Mouse (Mus musculus) liver, embryonic 16.5 days (tissue): ENCODE results near the gene Psmd1. TPM values are rescaled to one million over a fixed set of nuclear protein-coding genes. Genes with fewer than 3 reads are reported as not detected.

Source experiments
- ATAC-seq: fragments of 200-750 bp; cut with Nextera tagmentation; 2 replicates; pipeline ENCODE4 v1.8.0; 2017; ENCODE audit warnings: low read depth, mild to moderate bottlenecking, moderate number of reproducible peaks, moderate library complexity
- H3K27ac ChIP-seq: fragments of 300-500 bp; sonication (generic); 2 replicates; pipeline ENCODE4 v1.5.1; 2014; ENCODE audit warnings: mild to moderate bottlenecking, low read length
- H3K27me3 ChIP-seq: fragments of 300-500 bp; sonication (generic); 2 replicates; pipeline ENCODE4 v1.6.1; 2014; ENCODE audit warnings: low read depth, low read length, mixed read lengths; ENCODE audit not compliant: control insufficient read depth, insufficient read depth
- H3K36me3 ChIP-seq: fragments of 300-500 bp; sonication (generic); 2 replicates; pipeline ENCODE4 v1.6.1; 2014; ENCODE audit warnings: mild to moderate bottlenecking; ENCODE audit not compliant: control insufficient read depth, insufficient read depth
- H3K4me1 ChIP-seq: fragments of 300-500 bp; sonication (generic); 2 replicates; pipeline ENCODE4 v1.6.1; 2014; ENCODE audit warnings: low read depth, low read length, mixed read lengths; ENCODE audit not compliant: control insufficient read depth
- H3K4me2 ChIP-seq: fragments of 300-500 bp; sonication (generic); 2 replicates; pipeline ENCODE4 v1.6.1; 2014; ENCODE audit warnings: low read depth, low read length, mixed read lengths
- H3K4me3 ChIP-seq: fragments of 300-500 bp; sonication (generic); 2 replicates; pipeline ENCODE4 v1.5.1; 2014; ENCODE audit warnings: low read depth, mild to moderate bottlenecking, low read length
- H3K9ac ChIP-seq: fragments of 300-500 bp; sonication (generic); 2 replicates; pipeline ENCODE4 v1.6.1; 2014; ENCODE audit warnings: low read depth, low read length
- H3K9me3 ChIP-seq: fragments of 300-500 bp; sonication (generic); replicated peaks from 2 replicates; pipeline ENCODE4 v1.6.1; 2016; ENCODE audit warnings: low read length; ENCODE audit not compliant: control insufficient read depth
- WGBS: fragments of 180-500 bp; shearing (Covaris S2); extraction: QIAGEN DNeasy Blood & Tissue Kit; methylation state at CpG from one replicate; pipeline ENCODE4 v1.1.7; 2014; ENCODE audit not compliant: insufficient replicate concordance; 5-methylcytosine and 5-hydroxymethylcytosine counted together
- polyA plus RNA-seq: library from polyadenylated mRNA; unstranded; fragments of >200 nt; fragmentation: Nextera tagmentation; extraction: Ambion mirVana; gene quantifications from 2 replicates; pipeline ENCODE4 v1.2.1, GENCODE M21; 2015

The Psmd1 gene
- polyA plus RNA-seq, 1 experiment from 2014 or later, result 82.2 TPM

DNA sequence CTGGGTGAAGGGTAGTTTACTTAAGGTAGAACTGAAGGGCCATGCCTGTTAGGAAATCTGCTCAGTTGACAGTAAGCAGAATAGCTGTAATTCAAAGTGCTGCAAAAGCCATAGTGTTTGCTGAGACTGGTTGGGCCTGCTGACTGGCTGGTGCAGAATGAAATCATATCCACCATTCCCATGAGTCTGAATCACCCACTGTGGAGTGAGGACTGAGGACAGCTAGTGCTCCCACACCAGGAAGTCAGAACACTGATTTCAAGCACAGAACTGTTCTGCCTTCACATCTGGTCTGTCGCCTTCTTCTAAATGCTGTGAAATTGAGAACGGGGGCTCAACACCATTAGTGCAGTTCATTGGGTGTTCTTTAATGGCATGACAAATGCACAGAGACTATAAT is 61.8 kb downstream of the Psmd1 start:
- no peak overlapping the region for H3K27ac ChIP-seq
- 97% methylated on average over 2 of the region's 2 CpGs for WGBS

DNA sequence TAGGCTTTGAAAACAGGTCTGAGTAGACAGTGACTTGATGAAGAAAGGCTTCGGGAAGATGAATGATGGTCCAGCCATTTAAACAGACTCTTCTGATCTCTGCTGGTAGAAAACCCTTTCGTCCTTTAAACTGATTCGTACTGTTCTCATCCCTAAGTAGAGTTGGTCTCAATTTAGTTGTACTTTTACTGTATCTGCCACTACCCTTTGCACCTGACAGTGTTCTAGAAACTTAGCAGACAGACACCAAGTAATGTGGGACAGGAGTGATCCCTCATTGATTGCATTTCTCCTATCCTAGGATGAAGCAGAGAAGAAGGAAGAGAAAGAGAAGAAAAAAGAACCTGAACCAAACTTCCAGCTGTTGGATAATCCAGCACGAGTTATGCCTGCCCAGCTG is 69.2 kb downstream of the Psmd1 start, which contains the start of gene Gm21972:
Gm21972 (plus strand) TSS at position 301 of the 400 bp plus-strand sequence.
- Histone ChIP-seq H3K9ac (no peak within 1 kb of the TSS), H3K27ac (no peak within 1 kb of the TSS), H3K4me2 (no peak within 1 kb of the TSS), H3K4me3 (no peak within 1 kb of the TSS), H3K27me3 (no peaks in the 10 kb centered on the region), H3K36me3 (peaks cover 38% of the 10 kb centered on the region), H3K9me3 (no peaks in the 10 kb centered on the region), H3K4me1 (no peaks in the 10 kb centered on the region)
- WGBS, result 87% methylated on average over 4 of the region's 4 CpGs
- ATAC-seq, result no peak

More for the DNA sequence above, 61.8 kb downstream of the Psmd1 start:
- no peak overlapping the region for H3K4me3 ChIP-seq
- H3K4me2 ChIP-seq, result no peak overlapping the region
- no peak overlapping the region for H3K9ac ChIP-seq
- no peaks in the 10 kb centered on the region for H3K9me3 ChIP-seq
- peaks cover 38% of the 10 kb centered on the region for H3K36me3 ChIP-seq
- H3K4me1 ChIP-seq, result no peaks in the 10 kb centered on the region
- ATAC-seq, result no peak
- no peaks in the 10 kb centered on the region for H3K27me3 ChIP-seq

- WGBS, result 92% methylated on average over 6 of the region's 6 CpGs
- no peaks in the 10 kb centered on the region for H3K4me1 ChIP-seq
- peaks cover 35% of the 10 kb centered on the region for H3K36me3 ChIP-seq
- H3K27me3 ChIP-seq, result no peaks in the 10 kb centered on the region
- H3K27ac ChIP-seq, result no peak overlapping the region
- ATAC-seq, result no peak
- no peak overlapping the region for H3K4me2 ChIP-seq
- H3K9ac ChIP-seq, result no peak overlapping the region
- no peak overlapping the region for H3K4me3 ChIP-seq
- no peaks in the 10 kb centered on the region for H3K9me3 ChIP-seq
These were observed 71.1 kb downstream of the Psmd1 start for GRCm38 (mm10) chr1:86135315-86135714.

DNA sequence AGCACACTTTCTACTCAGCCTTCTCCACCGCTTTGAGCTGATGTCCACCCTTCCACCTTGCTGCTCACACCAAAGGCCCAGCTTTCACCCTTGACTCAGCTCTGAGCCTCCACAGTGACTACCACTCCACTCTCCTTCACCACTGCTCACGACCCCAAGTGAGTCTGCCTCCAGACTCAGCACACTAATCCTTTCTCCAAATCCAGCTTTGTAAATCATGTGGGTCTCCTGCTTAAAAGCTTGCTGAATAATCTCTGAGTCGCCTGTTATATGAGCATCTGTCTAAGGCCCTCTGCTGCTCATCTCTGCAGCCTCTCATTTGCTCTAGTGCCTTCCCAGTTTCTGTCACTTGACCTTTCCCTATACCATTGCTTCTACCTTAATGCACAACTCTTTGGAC is 76.9 kb downstream of the Psmd1 start:
- H3K9me3 ChIP-seq, result no peaks in the 10 kb centered on the region
- no peak overlapping the region for H3K4me2 ChIP-seq
- H3K27ac ChIP-seq, result no peak overlapping the region
- H3K9ac ChIP-seq, result no peak overlapping the region
- peaks cover 17% of the 10 kb centered on the region for H3K36me3 ChIP-seq
- no peaks in the 10 kb centered on the region for H3K27me3 ChIP-seq
- no peak overlapping the region for H3K4me3 ChIP-seq
- WGBS, result 79% methylated on average over 3 of the region's 3 CpGs
- H3K4me1 ChIP-seq, result no peaks in the 10 kb centered on the region
- ATAC-seq, result no peak

DNA sequence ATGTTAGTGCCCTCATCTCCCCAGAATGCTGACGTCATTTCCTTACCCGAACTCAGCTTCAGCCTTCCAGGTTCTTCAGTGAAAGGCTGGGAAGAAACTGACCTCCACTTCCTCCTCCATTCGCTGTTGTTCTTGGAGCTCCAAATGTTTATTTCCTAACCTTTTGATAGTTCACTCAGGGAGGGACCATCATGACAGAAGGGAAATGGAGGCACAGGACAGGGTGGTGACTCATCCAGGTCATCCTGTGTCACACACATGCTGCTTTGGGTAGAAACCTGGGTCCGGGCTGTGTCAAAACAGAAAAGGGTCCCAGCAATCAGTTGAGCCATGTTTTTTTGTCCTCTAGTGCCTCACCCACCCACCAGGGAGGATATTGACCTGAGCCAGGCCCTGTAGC is 79.0 kb downstream of the Psmd1 start:
- Histone ChIP-seq H3K4me1 (no peaks in the 10 kb centered on the region), H3K4me2 (no peak overlapping the region), H3K4me3 (no peak overlapping the region), H3K9ac (no peak overlapping the region), H3K9me3 (no peaks in the 10 kb centered on the region), H3K27me3 (no peaks in the 10 kb centered on the region), H3K27ac (no peak overlapping the region), H3K36me3 (peaks cover 10% of the 10 kb centered on the region)
- no peak for ATAC-seq
- 63% methylated on average over 4 of the region's 4 CpGs for WGBS

- H3K4me2 ChIP-seq, result no peak overlapping the region
- no peak overlapping the region for H3K4me3 ChIP-seq
- 68% methylated on average over 21 of the region's 21 CpGs for WGBS
- H3K9me3 ChIP-seq, result no peaks in the 10 kb centered on the region
- H3K9ac ChIP-seq, result no peak overlapping the region
- H3K27me3 ChIP-seq, result no peaks in the 10 kb centered on the region
- peaks cover 2% of the 10 kb centered on the region for H3K36me3 ChIP-seq
- no peak overlapping the region for H3K27ac ChIP-seq
- no peak for ATAC-seq
- H3K4me1 ChIP-seq, result no peaks in the 10 kb centered on the region
These were observed 80.1 kb downstream of the Psmd1 start for GRCm38 (mm10) chr1:86144001-86144944.

GRCm38 (mm10) chr1:86146293-86146692 is 82.1 kb downstream of the Psmd1 start:
- Histone ChIP-seq H3K36me3 (no peaks in the 10 kb centered on the region), H3K27ac (no peak overlapping the region), H3K27me3 (no peaks in the 10 kb centered on the region), H3K4me2 (no peak overlapping the region), H3K4me3 (no peak overlapping the region), H3K9ac (no peak overlapping the region), H3K4me1 (no peaks in the 10 kb centered on the region), H3K9me3 (no peaks in the 10 kb centered on the region)
- WGBS, result 66% methylated on average over 5 of the region's 5 CpGs
- no peak for ATAC-seq

DNA sequence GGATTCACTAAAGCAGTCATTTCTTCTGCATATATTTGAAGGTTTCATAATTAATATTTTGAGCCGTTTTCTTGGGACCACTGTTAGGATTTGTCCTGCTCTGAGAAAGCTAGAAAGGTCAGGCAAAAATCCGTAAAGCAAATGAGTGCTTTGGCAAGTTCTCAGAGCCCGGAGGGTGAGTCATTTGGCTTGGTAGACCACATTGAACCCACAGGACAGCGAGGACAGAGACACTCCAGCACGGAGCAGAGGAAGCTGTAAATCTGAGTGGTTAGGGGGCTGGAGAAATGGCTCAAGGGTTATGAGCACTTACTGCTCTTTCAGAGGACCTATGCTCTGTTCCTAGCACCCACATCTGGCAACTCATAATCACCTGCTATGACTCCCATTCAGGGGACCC is 83.4 kb downstream of the Psmd1 start:
- WGBS, result 37% methylated on average over 5 of the region's 5 CpGs
- ATAC-seq, result no peak
- H3K9ac ChIP-seq, result no peak overlapping the region

GRCm38 (mm10) chr1:86148161-86148560 is 84.0 kb downstream of the Psmd1 start:
- no peak overlapping the region for H3K4me3 ChIP-seq
- H3K4me2 ChIP-seq, result no peak overlapping the region
- 69% methylated on average over 9 of the region's 9 CpGs for WGBS
- H3K9ac ChIP-seq, result no peak overlapping the region
- peaks cover under 1% of the 10 kb centered on the region for H3K4me1 ChIP-seq
- H3K9me3 ChIP-seq, result no peaks in the 10 kb centered on the region
- H3K27ac ChIP-seq, result no peak overlapping the region
- no peak for ATAC-seq
- no peaks in the 10 kb centered on the region for H3K27me3 ChIP-seq
- no peaks in the 10 kb centered on the region for H3K36me3 ChIP-seq

More for the DNA sequence above, 83.4 kb downstream of the Psmd1 start:
- Histone ChIP-seq H3K4me1 (no peaks in the 10 kb centered on the region), H3K4me2 (no peak overlapping the region), H3K9me3 (no peaks in the 10 kb centered on the region), H3K27ac (no peak overlapping the region), H3K4me3 (no peak overlapping the region), H3K36me3 (no peaks in the 10 kb centered on the region), H3K27me3 (no peaks in the 10 kb centered on the region)
